Comparison of ENCODE assay signal across 9 mouse cellular contexts in genomic region chr11:24083423-24083822, GRCm38 (mm10). TPM values are rescaled to one million over a fixed set of nuclear protein-coding genes. Genes with fewer than 3 reads are reported as not detected.
DNase-seq lines count a peak whose midpoint lies in the region; ATAC-seq lines count a peak whose summit lies in the region.
"Had no signal": no experiment of that assay in that cellular context is flagged by ENCODE, and none has a peak within 500 bp of the region (broad histone marks: within the 10 kb centered on the region; RNA-seq: fewer than 3 reads in every experiment).

No protein-coding gene starts in this region.

- WGBS in neural tube, embryonic 11.5 days: 65% methylated on average over 7 of the region's 7 CpGs
- WGBS in forebrain, embryonic 16.5 days: 25% methylated on average over 7 of the region's 7 CpGs
- WGBS in liver, embryonic 11.5 days: 29% methylated on average over 7 of the region's 7 CpGs
- 57% methylated on average over 7 of the region's 7 CpGs for WGBS in stomach, embryonic 16.5 days

- peak overlapping the region; percentile 11; the same call in 1 of the 2 replicates for H3K4me2 ChIP-seq in neural tube, embryonic 11.5 days (ENCODE audit: low read depth)
- peak overlapping the region; percentile 63 for H3K4me2 ChIP-seq in forebrain, embryonic 16.5 days (ENCODE audit: low read length)
- H3K4me2 ChIP-seq in liver, embryonic 11.5 days: peak overlapping the region; percentile 98
- peak overlapping the region; percentile 44 for H3K4me2 ChIP-seq in stomach, embryonic 16.5 days (ENCODE audit: low read depth, low read length)

- H3K9me3 ChIP-seq in neural tube, embryonic 11.5 days (ENCODE audit: control insufficient read depth, low read length): no peaks in the 10 kb centered on the region
- no peaks in the 10 kb centered on the region for H3K9me3 ChIP-seq in forebrain, embryonic 16.5 days (ENCODE audit: control insufficient read depth, low read length)
- no peaks in the 10 kb centered on the region for H3K9me3 ChIP-seq in liver, embryonic 11.5 days (ENCODE audit: control insufficient read depth, low read length)
- no peaks in the 10 kb centered on the region for H3K9me3 ChIP-seq in stomach, embryonic 16.5 days (replicated peaks; ENCODE audit: control insufficient read depth, low read length)

- no peak for ATAC-seq in neural tube, embryonic 11.5 days (ENCODE audit: insufficient read depth, low FRiP score, low TSS enrichment)
- ATAC-seq in forebrain, embryonic 16.5 days: no peak
- no peak for ATAC-seq in liver, embryonic 11.5 days (replicated peaks; ENCODE audit: low FRiP score)
- ATAC-seq in stomach, embryonic 16.5 days (ENCODE audit: insufficient read depth, low FRiP score): no peak

- no peak overlapping the region for H3K4me3 ChIP-seq in neural tube, embryonic 11.5 days (ENCODE audit: low read depth, low read length)
- peak overlapping the region; percentile 38 for H3K4me3 ChIP-seq in forebrain, embryonic 16.5 days (replicated peaks; ENCODE audit: low read length)
- peak overlapping the region; percentile 72 for H3K4me3 ChIP-seq in liver, embryonic 11.5 days (ENCODE audit: low read depth, low read length)
- H3K4me3 ChIP-seq in stomach, embryonic 16.5 days (replicated peaks; ENCODE audit: low read length): 0 out of 2 replicates have a peak overlapping the region, but pooled peaks have one; percentile 3

- 0 out of 2 replicates have a peak overlapping the region, but pooled peaks have one; percentile 9 for H3K9ac ChIP-seq in neural tube, embryonic 11.5 days (ENCODE audit: low read length)
- H3K9ac ChIP-seq in forebrain, embryonic 16.5 days (replicated peaks; ENCODE audit: low read depth, low read length): peak overlapping the region; percentile 63
- H3K9ac ChIP-seq in liver, embryonic 11.5 days (ENCODE audit: low read depth, low read length): peak overlapping the region; percentile 8
- peak overlapping the region; percentile 40; the same call in 1 of the 2 replicates for H3K9ac ChIP-seq in stomach, embryonic 16.5 days (ENCODE audit: low read length)

- peak; percentile 8 for DNase-seq in neural tube, embryonic 11.5 days (ENCODE audit: low spot score)
- DNase-seq in neural tube, embryonic 10.5 days (ENCODE audit: extremely low spot score, low spot score): no peak
- no peak for DNase-seq in liver, embryonic 11.5 days (ENCODE audit: low spot score)
- no peak for DNase-seq in yolk sac, embryonic 10.5 days (ENCODE audit: low spot score)
- DNase-seq in kidney, postnatal 14 days: no peak
- DNase-seq in right cerebral cortex, postnatal 36 days (ENCODE audit: low spot score in 2 of 2): no peak

- H3K36me3 ChIP-seq in neural tube, embryonic 11.5 days (ENCODE audit: control insufficient read depth, insufficient read depth, low read length): peaks cover 8% of the 10 kb centered on the region
- H3K36me3 ChIP-seq in forebrain, embryonic 16.5 days (ENCODE audit: control insufficient read depth, insufficient read depth): peaks cover 15% of the 10 kb centered on the region
- peaks cover 21% of the 10 kb centered on the region; the same call in 1 of the 2 replicates for H3K36me3 ChIP-seq in liver, embryonic 11.5 days (ENCODE audit: control insufficient read depth, insufficient read depth, low read length)
- no peaks in the 10 kb centered on the region for H3K36me3 ChIP-seq in stomach, embryonic 16.5 days (ENCODE audit: control insufficient read depth, insufficient read depth, low read length)

- H3K27me3 ChIP-seq in neural tube, embryonic 11.5 days (ENCODE audit: control insufficient read depth, insufficient read depth, low read length): no peaks in the 10 kb centered on the region
- H3K27me3 ChIP-seq in forebrain, embryonic 16.5 days (replicated peaks; ENCODE audit: control insufficient read depth, insufficient read depth, low read length): no peaks in the 10 kb centered on the region
- H3K27me3 ChIP-seq in liver, embryonic 11.5 days (replicated peaks; ENCODE audit: control insufficient read depth, insufficient read depth, low read length): no peaks in the 10 kb centered on the region
- no peaks in the 10 kb centered on the region for H3K27me3 ChIP-seq in stomach, embryonic 16.5 days (ENCODE audit: control insufficient read depth, insufficient read depth, low read length)

- H3K27ac ChIP-seq in neural tube, embryonic 11.5 days (ENCODE audit: low read depth, low read length): no peak overlapping the region
- peak overlapping the region; percentile 86 for H3K27ac ChIP-seq in forebrain, embryonic 16.5 days (ENCODE audit: low read length)
- H3K27ac ChIP-seq in liver, embryonic 11.5 days (ENCODE audit: low read depth, low read length): no peak overlapping the region; the same call in 1 of the 2 replicates
- H3K27ac ChIP-seq in stomach, embryonic 16.5 days (ENCODE audit: low read length): no peak overlapping the region

- H3K4me1 ChIP-seq in neural tube, embryonic 11.5 days (ENCODE audit: control insufficient read depth, insufficient read depth, low read length): peaks cover 12% of the 10 kb centered on the region; the same call in 1 of the 2 replicates
- H3K4me1 ChIP-seq in forebrain, embryonic 16.5 days (replicated peaks; ENCODE audit: control insufficient read depth, insufficient read depth, low read length): peaks cover 46% of the 10 kb centered on the region
- H3K4me1 ChIP-seq in liver, embryonic 11.5 days (replicated peaks; ENCODE audit: control insufficient read depth, insufficient read depth, low read length): peaks cover 16% of the 10 kb centered on the region
- H3K4me1 ChIP-seq in stomach, embryonic 16.5 days (ENCODE audit: control insufficient read depth, insufficient read depth, low read length): peaks cover 20% of the 10 kb centered on the region

RNA-seq across cellular contexts. Expression of gene Bcl11a, which starts 5.6 kb away (rescaled TPM):
- polyA plus RNA-seq in neural tube, embryonic 11.5 days (2014; fragmentation: Nextera tagmentation; extraction: Ambion mirVana): 72.2 and 72.7 TPM in 2 replicates
- polyA plus RNA-seq in forebrain, embryonic 16.5 days (2015; fragmentation: Nextera tagmentation; extraction: Ambion mirVana): 236 and 244 TPM in 2 replicates
- polyA plus RNA-seq in liver, embryonic 11.5 days (2014; fragmentation: Nextera tagmentation; extraction: Ambion mirVana): 92.2 and 95.4 TPM in 2 replicates
- polyA plus RNA-seq in stomach, embryonic 16.5 days (2015; fragmentation: Nextera tagmentation; extraction: Ambion mirVana): 24.9 and 25.5 TPM in 2 replicates

RNA-seq across cellular contexts. Expression of gene A830031A19Rik, which starts 8.6 kb away (rescaled TPM):
- not detected in 2 replicates for polyA plus RNA-seq in neural tube, embryonic 11.5 days (2014; fragmentation: Nextera tagmentation; extraction: Ambion mirVana)
- polyA plus RNA-seq in forebrain, embryonic 16.5 days (2015; fragmentation: Nextera tagmentation; extraction: Ambion mirVana): not detected in 2 replicates
- polyA plus RNA-seq in liver, embryonic 11.5 days (2014; fragmentation: Nextera tagmentation; extraction: Ambion mirVana): not detected in 2 replicates
- not detected in 2 replicates for polyA plus RNA-seq in stomach, embryonic 16.5 days (2015; fragmentation: Nextera tagmentation; extraction: Ambion mirVana)
- polyA plus RNA-seq: gonadal fat pad, adult 2 months had no signal

Comparison
In these comparisons a context has a peak if more than half of its experiments do, and no peak if none do; other contexts are left out.
1. H3K4me2 ChIP-seq: peak in every context shown above with its lines; median percentile 98 in liver, embryonic 11.5 days; 63 in forebrain, embryonic 16.5 days; 44 in stomach, embryonic 16.5 days; 11 in neural tube, embryonic 11.5 days.
2. H3K9ac ChIP-seq: peak in every context shown above with its lines; median percentile 63 in forebrain, embryonic 16.5 days; 40 in stomach, embryonic 16.5 days; 9 in neural tube, embryonic 11.5 days; 8 in liver, embryonic 11.5 days.